Mouse (Mus musculus) neural tube, embryonic 15.5 days (tissue): ENCODE data around the gene Bclaf1. TPM values are rescaled to one million over a fixed set of nuclear protein-coding genes. Genes with fewer than 3 reads are reported as not detected.

ENCODE experiments used
- ATAC-seq: fragments of 200-750 bp; cut with Nextera tagmentation; 2 replicates; pipeline ENCODE4 v1.8.0; 2017; ENCODE audit warnings: mild to moderate bottlenecking, moderate TSS enrichment, moderate library complexity; ENCODE audit not compliant: low FRiP score
- H3K27ac ChIP-seq: fragments of 300-500 bp; sonication (generic); replicated peaks from 2 replicates; pipeline ENCODE4 v1.5.1; 2015; ENCODE audit warnings: mild to moderate bottlenecking, inconsistent platforms
- H3K27me3 ChIP-seq: fragments of 300-500 bp; sonication (generic); replicated peaks from 2 replicates; pipeline ENCODE4 v1.6.1; 2015; ENCODE audit warnings: inconsistent platforms
- H3K36me3 ChIP-seq: fragments of 300-500 bp; sonication (generic); 2 replicates; pipeline ENCODE4 v1.6.1; 2015; ENCODE audit warnings: inconsistent platforms
- H3K4me1 ChIP-seq: fragments of 300-500 bp; sonication (generic); 2 replicates; pipeline ENCODE4 v1.6.1; 2015; ENCODE audit warnings: inconsistent platforms
- H3K4me2 ChIP-seq: fragments of 300-500 bp; sonication (generic); 2 replicates; pipeline ENCODE4 v1.6.1; 2015; ENCODE audit warnings: inconsistent platforms, mild to moderate bottlenecking, moderate library complexity
- H3K4me3 ChIP-seq: fragments of 300-500 bp; sonication (generic); replicated peaks from 2 replicates; pipeline ENCODE4 v1.5.1; 2015; ENCODE audit warnings: mild to moderate bottlenecking, inconsistent platforms
- H3K9ac ChIP-seq: fragments of 300-500 bp; sonication (generic); replicated peaks from 2 replicates; pipeline ENCODE4 v1.6.1; 2015; ENCODE audit warnings: mild to moderate bottlenecking, inconsistent platforms
- H3K9me3 ChIP-seq: fragments of 300-500 bp; sonication (generic); replicated peaks from 2 replicates; pipeline ENCODE4 v1.6.1; 2016; ENCODE audit warnings: inconsistent platforms
- WGBS: fragments of 180-500 bp; shearing (Covaris S2); methylation state at CpG from one replicate; pipeline ENCODE4 v1.1.7; 2015; ENCODE audit warnings: mixed read lengths; 5-methylcytosine and 5-hydroxymethylcytosine counted together
- polyA plus RNA-seq: library from polyadenylated mRNA; unstranded; fragments of >200 nt; fragmentation: Nextera tagmentation; extraction: Ambion mirVana; gene quantifications from 2 replicates; pipeline ENCODE4 v1.2.1, GENCODE M21; 2015

Bclaf1 gene
- polyA plus RNA-seq, 1 experiment from 2014 or later = 96.8 TPM

GRCm38 (mm10) chr10:20287369-20287768 lies 24.9 kb upstream of the Bclaf1 start:
- peak overlapping the region; percentile 73; the same call in 1 of the 2 replicates for H3K27ac ChIP-seq
- H3K4me1 ChIP-seq = peaks cover 29% of the 10 kb centered on the region
- no peak overlapping the region for H3K4me3 ChIP-seq
- H3K9me3 ChIP-seq = no peaks in the 10 kb centered on the region
- no peak for ATAC-seq
- no peak overlapping the region for H3K4me2 ChIP-seq
- no peaks in the 10 kb centered on the region for H3K27me3 ChIP-seq
- 24% methylated on average over 6 of the region's 6 CpGs for WGBS
- no peaks in the 10 kb centered on the region for H3K36me3 ChIP-seq
- H3K9ac ChIP-seq = no peak overlapping the region

- peak; percentile 52 for ATAC-seq
- H3K27ac ChIP-seq = 0 out of 2 replicates have a peak overlapping the region, but pooled peaks have one; percentile 56
- 6% methylated on average over 11 of the region's 11 CpGs for WGBS
Measured at GRCm38 (mm10) chr10:20290467-20290883, 21.8 kb upstream of the Bclaf1 start.

DNA sequence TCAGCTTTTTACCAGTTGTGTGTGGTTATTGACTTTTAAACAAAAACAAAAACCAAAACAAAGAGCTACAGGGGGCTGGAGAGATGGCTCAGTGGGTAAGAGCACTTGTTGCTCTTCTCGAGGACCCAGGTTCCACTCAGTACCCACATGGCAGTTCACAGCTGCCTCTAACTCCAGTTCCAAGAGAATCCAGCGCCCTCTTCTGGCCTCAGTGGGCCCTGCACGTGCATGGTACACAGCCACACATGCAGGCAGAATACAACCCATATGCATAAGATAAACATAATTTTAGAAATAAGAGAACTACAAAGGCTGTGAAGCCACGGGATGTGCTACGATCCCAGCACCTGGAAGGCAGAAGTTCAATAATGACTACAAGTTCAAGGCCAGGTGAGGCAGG lies 16.3 kb upstream of the Bclaf1 start:
- H3K9me3 ChIP-seq = no peaks in the 10 kb centered on the region
- H3K4me3 ChIP-seq = no peak overlapping the region
- H3K9ac ChIP-seq = no peak overlapping the region
- H3K4me1 ChIP-seq = no peaks in the 10 kb centered on the region
- WGBS = 74% methylated on average over 5 of the region's 5 CpGs
- no peak overlapping the region for H3K4me2 ChIP-seq
- ATAC-seq = no peak
- H3K36me3 ChIP-seq = no peaks in the 10 kb centered on the region
- H3K27ac ChIP-seq = no peak overlapping the region
- no peaks in the 10 kb centered on the region for H3K27me3 ChIP-seq

More at GRCm38 (mm10) chr10:20290467-20290883, 21.8 kb upstream of the Bclaf1 start:
- Histone ChIP-seq H3K4me1 (peaks cover 24% of the 10 kb centered on the region), H3K27me3 (no peaks in the 10 kb centered on the region), H3K4me2 (peak overlapping the region; percentile 60), H3K4me3 (peak overlapping the region; percentile 34), H3K9me3 (no peaks in the 10 kb centered on the region), H3K36me3 (no peaks in the 10 kb centered on the region), H3K9ac (peak overlapping the region; percentile 51)

- WGBS = 66% methylated on average over 3 of the region's 3 CpGs
- H3K36me3 ChIP-seq = no peaks in the 10 kb centered on the region
- H3K9ac ChIP-seq = no peak overlapping the region
- ATAC-seq = no peak
- H3K27me3 ChIP-seq = no peaks in the 10 kb centered on the region
- H3K4me3 ChIP-seq = no peak overlapping the region
- H3K4me2 ChIP-seq = no peak overlapping the region
- H3K27ac ChIP-seq = no peak overlapping the region
- H3K4me1 ChIP-seq = no peaks in the 10 kb centered on the region
- H3K9me3 ChIP-seq = no peaks in the 10 kb centered on the region
Measured at GRCm38 (mm10) chr10:20298152-20298920, 13.9 kb upstream of the Bclaf1 start.

- Histone ChIP-seq H3K27ac (no peak overlapping the region), H3K9ac (no peak overlapping the region), H3K36me3 (no peaks in the 10 kb centered on the region), H3K4me2 (no peak overlapping the region), H3K27me3 (no peaks in the 10 kb centered on the region), H3K9me3 (no peaks in the 10 kb centered on the region), H3K4me3 (no peak overlapping the region), H3K4me1 (no peaks in the 10 kb centered on the region)
- WGBS = 71% methylated on average over 5 of the region's 5 CpGs
- no peak for ATAC-seq
Measured at GRCm38 (mm10) chr10:20299114-20299513, 13.2 kb upstream of the Bclaf1 start.

GRCm38 (mm10) chr10:20310969-20311769 lies 1.1 kb upstream of the Bclaf1 start:
- Histone ChIP-seq H3K4me1 (peaks cover 18% of the 10 kb centered on the region), H3K9ac (peak overlapping the region; percentile 92), H3K4me3 (peak overlapping the region; percentile 91), H3K36me3 (no peaks in the 10 kb centered on the region), H3K27me3 (no peaks in the 10 kb centered on the region), H3K27ac (peak overlapping the region; percentile 100), H3K9me3 (no peaks in the 10 kb centered on the region), H3K4me2 (peak overlapping the region; percentile 72)
- 13% methylated on average over 11 of the region's 11 CpGs for WGBS
- ATAC-seq = peak; percentile 0; the same call in 1 of the 2 replicates

DNA sequence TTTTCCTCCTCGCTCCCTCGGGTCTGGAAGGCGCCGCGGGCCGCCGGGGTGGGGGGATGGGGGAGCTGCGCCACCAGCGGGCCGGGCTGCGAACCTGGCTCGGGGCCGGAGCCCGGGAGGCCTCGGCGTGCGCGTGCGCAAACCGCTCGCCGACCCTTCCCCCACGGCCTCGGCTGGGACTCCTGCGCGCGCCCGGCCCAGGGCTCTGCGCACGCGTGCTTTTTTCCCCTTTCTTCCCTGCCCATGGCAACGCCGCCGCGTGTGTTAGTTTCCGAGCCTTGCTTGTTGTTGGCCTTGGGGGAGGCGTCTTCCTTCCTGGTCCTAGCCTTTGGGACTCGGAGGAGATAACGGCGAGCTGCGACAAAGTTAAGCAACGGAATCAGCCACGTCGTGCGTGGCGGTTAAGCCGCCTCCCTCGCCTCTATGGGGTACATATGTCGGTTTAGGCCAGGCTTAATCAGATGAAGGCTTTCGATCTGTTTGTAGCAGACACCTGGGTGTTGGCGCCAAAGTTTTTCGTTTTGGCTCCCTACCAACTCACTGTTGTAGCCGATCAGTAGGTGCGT lies 550 bp downstream of the Bclaf1 start:
- H3K9me3 ChIP-seq = no peaks in the 10 kb centered on the region
- under 1% methylated on average over 44 of the region's 54 CpGs for WGBS
- H3K4me3 ChIP-seq = peak overlapping the region; percentile 91
- no peaks in the 10 kb centered on the region for H3K36me3 ChIP-seq
- H3K9ac ChIP-seq = peak overlapping the region; percentile 92
- peaks cover 20% of the 10 kb centered on the region for H3K4me1 ChIP-seq
- H3K27ac ChIP-seq = peak overlapping the region; percentile 100
- H3K27me3 ChIP-seq = no peaks in the 10 kb centered on the region
- ATAC-seq = peak; percentile 87
- peak overlapping the region; percentile 72 for H3K4me2 ChIP-seq

- 46% methylated on average over 13 of the region's 13 CpGs for WGBS
- no peak for ATAC-seq
Measured at GRCm38 (mm10) chr10:20313447-20313846, 1.2 kb downstream of the Bclaf1 start.

GRCm38 (mm10) chr10:20313941-20314340 lies 1.7 kb downstream of the Bclaf1 start:
- no peak overlapping the region for H3K9ac ChIP-seq
- no peaks in the 10 kb centered on the region for H3K27me3 ChIP-seq
- H3K4me2 ChIP-seq = peak overlapping the region; percentile 72
- H3K9me3 ChIP-seq = no peaks in the 10 kb centered on the region
- no peak overlapping the region for H3K4me3 ChIP-seq
- ATAC-seq = no peak
- peaks cover 2% of the 10 kb centered on the region for H3K36me3 ChIP-seq
- H3K27ac ChIP-seq = no peak overlapping the region
- peaks cover 20% of the 10 kb centered on the region for H3K4me1 ChIP-seq
- WGBS = 92% methylated on average over 4 of the region's 4 CpGs

More at GRCm38 (mm10) chr10:20313447-20313846, 1.2 kb downstream of the Bclaf1 start:
- peak overlapping the region; percentile 92 for H3K9ac ChIP-seq
- H3K27me3 ChIP-seq = no peaks in the 10 kb centered on the region
- H3K4me3 ChIP-seq = peak overlapping the region; percentile 91
- no peaks in the 10 kb centered on the region for H3K9me3 ChIP-seq
- H3K27ac ChIP-seq = peak overlapping the region; percentile 100; the same call in 1 of the 2 replicates
- H3K4me1 ChIP-seq = peaks cover 20% of the 10 kb centered on the region
- H3K4me2 ChIP-seq = peak overlapping the region; percentile 72
- no peaks in the 10 kb centered on the region for H3K36me3 ChIP-seq

- WGBS = 51% methylated on average over 2 of the region's 2 CpGs
- no peak for ATAC-seq
- Histone ChIP-seq H3K4me2 (no peak overlapping the region), H3K36me3 (peaks cover 9% of the 10 kb centered on the region), H3K9ac (no peak overlapping the region), H3K27me3 (no peaks in the 10 kb centered on the region), H3K9me3 (no peaks in the 10 kb centered on the region), H3K27ac (no peak overlapping the region), H3K4me1 (peaks cover 20% of the 10 kb centered on the region), H3K4me3 (no peak overlapping the region)
Measured at GRCm38 (mm10) chr10:20314797-20315196, 2.5 kb downstream of the Bclaf1 start.

GRCm38 (mm10) chr10:20317466-20317865 lies 5.2 kb downstream of the Bclaf1 start:
- Histone ChIP-seq H3K4me1 (peaks cover 12% of the 10 kb centered on the region), H3K4me3 (no peak overlapping the region), H3K9ac (no peak overlapping the region), H3K36me3 (peaks cover 9% of the 10 kb centered on the region), H3K9me3 (no peaks in the 10 kb centered on the region), H3K4me2 (no peak overlapping the region), H3K27ac (no peak overlapping the region), H3K27me3 (no peaks in the 10 kb centered on the region)
- 88% methylated on average over 5 of the region's 5 CpGs for WGBS
- ATAC-seq = no peak
